9 mouse cellular contexts compared by ENCODE assay signal in the genomic region with DNA sequence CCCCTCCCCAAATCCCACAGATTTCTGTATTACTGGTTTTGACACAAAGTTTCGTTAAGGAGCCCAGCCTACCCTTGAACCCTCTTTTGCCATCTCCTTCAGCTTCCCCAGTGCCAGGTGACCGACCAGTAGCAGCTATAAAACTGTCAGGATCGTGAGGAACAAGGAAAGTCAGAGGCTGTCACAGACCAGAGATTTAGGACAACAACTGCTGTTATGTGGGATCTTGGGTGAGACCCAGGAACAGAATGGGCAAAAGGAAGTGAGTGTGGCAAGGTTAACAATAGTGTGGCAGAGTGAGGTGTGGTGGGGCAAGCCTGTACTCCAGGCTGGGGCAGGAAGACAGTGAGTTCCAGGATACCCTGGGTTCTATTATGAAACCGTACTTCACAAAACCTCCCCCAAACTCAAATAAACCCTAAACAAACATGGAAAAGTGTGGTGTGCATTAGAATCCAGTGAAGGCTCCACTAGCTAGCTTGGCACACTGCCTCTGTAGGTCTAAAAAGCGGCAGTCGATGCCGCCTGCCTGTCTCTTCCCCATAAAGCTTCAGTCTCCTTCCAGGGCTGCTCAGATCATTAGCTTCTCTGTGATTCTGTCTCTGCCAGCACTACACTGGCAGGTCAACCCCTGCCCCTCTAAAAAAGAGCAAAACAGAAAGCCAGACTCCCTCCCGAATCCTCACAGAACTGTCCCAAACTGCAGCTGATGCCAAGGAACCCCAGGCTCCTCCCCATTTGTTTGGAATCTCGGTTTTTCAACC. TPM values are rescaled to one million over a fixed set of nuclear protein-coding genes. Genes with fewer than 3 reads are reported as not detected.
A peak's percentile ranks its signal among the peaks of the same experiment; 100 is the strongest.
DNase-seq lines count a peak whose midpoint lies in the region; ATAC-seq and TF ChIP-seq lines count a peak whose summit lies in the region.
"Had no signal": no experiment of that assay in that cellular context is flagged by ENCODE, and none has a peak within 500 bp of the region (broad histone marks: within the 10 kb centered on the region; RNA-seq: fewer than 3 reads in every experiment).

No protein-coding gene starts in this region.

- no peak for TF ChIP-seq CTCF in forebrain, postnatal 0 days (IDR thresholded peaks at IDR 0.05; ENCODE audit: low read depth)

- no peaks in the 10 kb centered on the region for H3K9me3 ChIP-seq in hindbrain, embryonic 14.5 days (ENCODE audit: control insufficient read depth, low read length)
- no peaks in the 10 kb centered on the region for H3K9me3 ChIP-seq in hindbrain, embryonic 10.5 days
- H3K9me3 ChIP-seq in megakaryocyte, embryonic 14.5 days, result no peaks in the 10 kb centered on the region
- H3K9me3 ChIP-seq in forebrain, postnatal 0 days (ENCODE audit: low read length), result no peaks in the 10 kb centered on the region
- H3K9me3 ChIP-seq in stomach, embryonic 16.5 days (replicated peaks; ENCODE audit: control insufficient read depth, low read length), result no peaks in the 10 kb centered on the region

- no peak for DNase-seq in hindbrain, embryonic 14.5 days (ENCODE audit: low spot score)
- DNase-seq in hindbrain, embryonic 10.5 days (ENCODE audit: low spot score), result no peak
- no peak for DNase-seq in forebrain, postnatal 0 days
- DNase-seq in urinary bladder, adult 18-20 months (ENCODE audit: low spot score in 2 of 2), result no peak
- DNase-seq: cerebellum, adult 2 months; right cerebral cortex, postnatal 25 days had no signal

- no peaks in the 10 kb centered on the region for H3K27me3 ChIP-seq in hindbrain, embryonic 14.5 days (ENCODE audit: control insufficient read depth, insufficient read depth, low read length)
- no peaks in the 10 kb centered on the region for H3K27me3 ChIP-seq in hindbrain, embryonic 10.5 days (ENCODE audit: insufficient read depth, poor library complexity, severe bottlenecking)
- no peaks in the 10 kb centered on the region for H3K27me3 ChIP-seq in megakaryocyte, embryonic 14.5 days (replicated peaks)
- H3K27me3 ChIP-seq in forebrain, postnatal 0 days (ENCODE audit: insufficient read depth, low read length), result no peaks in the 10 kb centered on the region
- no peaks in the 10 kb centered on the region for H3K27me3 ChIP-seq in stomach, embryonic 16.5 days (ENCODE audit: control insufficient read depth, insufficient read depth, low read length)

- H3K4me1 ChIP-seq in hindbrain, embryonic 14.5 days (replicated peaks; ENCODE audit: control insufficient read depth, insufficient read depth, low read length), result peaks cover 21% of the 10 kb centered on the region
- peaks cover 48% of the 10 kb centered on the region for H3K4me1 ChIP-seq in hindbrain, embryonic 10.5 days (replicated peaks)
- peaks cover 100% of the 10 kb centered on the region for H3K4me1 ChIP-seq in megakaryocyte, embryonic 14.5 days
- no peaks in the 10 kb centered on the region for H3K4me1 ChIP-seq in forebrain, postnatal 0 days (ENCODE audit: insufficient read depth)
- H3K4me1 ChIP-seq in stomach, embryonic 16.5 days (ENCODE audit: control insufficient read depth, insufficient read depth, low read length), result peaks cover 55% of the 10 kb centered on the region

- H3K4me3 ChIP-seq in hindbrain, embryonic 14.5 days (replicated peaks; ENCODE audit: low read length), result no peak overlapping the region
- H3K4me3 ChIP-seq in hindbrain, embryonic 10.5 days, result no peak overlapping the region
- H3K4me3 ChIP-seq in megakaryocyte, embryonic 14.5 days (replicated peaks), result peak overlapping the region; percentile 78
- no peak overlapping the region for H3K4me3 ChIP-seq in forebrain, postnatal 0 days (ENCODE audit: low read depth, low read length)
- H3K4me3 ChIP-seq in stomach, embryonic 16.5 days (replicated peaks; ENCODE audit: low read length), result peak overlapping the region; percentile 10; the same call in 1 of the 2 replicates

- ATAC-seq in hindbrain, embryonic 14.5 days (ENCODE audit: low FRiP score), result no peak
- no peak for ATAC-seq in megakaryocyte, adult 5-6 weeks (ENCODE audit: poor library complexity, severe bottlenecking)
- ATAC-seq in forebrain, postnatal 0 days, result no peak
- ATAC-seq in stomach, embryonic 16.5 days (ENCODE audit: insufficient read depth, low FRiP score), result no peak

- peak overlapping the region; percentile 38 for H3K27ac ChIP-seq in hindbrain, embryonic 14.5 days
- no peak overlapping the region for H3K27ac ChIP-seq in hindbrain, embryonic 10.5 days
- peak overlapping the region; percentile 40; the same call in 1 of the 2 replicates for H3K27ac ChIP-seq in forebrain, postnatal 0 days (ENCODE audit: low read depth, low read length)
- peak overlapping the region; percentile 96 for H3K27ac ChIP-seq in stomach, embryonic 16.5 days (ENCODE audit: low read length)

- H3K36me3 ChIP-seq in hindbrain, embryonic 14.5 days (replicated peaks; ENCODE audit: control insufficient read depth, insufficient read depth), result no peaks in the 10 kb centered on the region
- H3K36me3 ChIP-seq in hindbrain, embryonic 10.5 days, result no peaks in the 10 kb centered on the region
- peaks cover 91% of the 10 kb centered on the region for H3K36me3 ChIP-seq in megakaryocyte, embryonic 14.5 days (replicated peaks; ENCODE audit: low read length)
- H3K36me3 ChIP-seq in forebrain, postnatal 0 days (ENCODE audit: insufficient read depth), result no peaks in the 10 kb centered on the region
- no peaks in the 10 kb centered on the region for H3K36me3 ChIP-seq in stomach, embryonic 16.5 days (ENCODE audit: control insufficient read depth, insufficient read depth, low read length)

- H3K4me2 ChIP-seq in hindbrain, embryonic 14.5 days (replicated peaks), result no peak overlapping the region
- H3K4me2 ChIP-seq in forebrain, postnatal 0 days (ENCODE audit: low read depth), result no peak overlapping the region
- peak overlapping the region; percentile 35 for H3K4me2 ChIP-seq in stomach, embryonic 16.5 days (ENCODE audit: low read depth, low read length)

- H3K9ac ChIP-seq in hindbrain, embryonic 14.5 days, result no peak overlapping the region
- H3K9ac ChIP-seq in forebrain, postnatal 0 days, result no peak overlapping the region
- peak overlapping the region; percentile 58 for H3K9ac ChIP-seq in stomach, embryonic 16.5 days (ENCODE audit: low read length)

- WGBS in hindbrain, embryonic 14.5 days, result 68% methylated on average over 9 of the region's 9 CpGs
- 79% methylated on average over 9 of the region's 9 CpGs for WGBS in hindbrain, embryonic 10.5 days
- 37% methylated on average over 9 of the region's 9 CpGs for WGBS in forebrain, postnatal 0 days
- 55% methylated on average over 9 of the region's 9 CpGs for WGBS in stomach, embryonic 16.5 days

RNA-seq across cellular contexts. Expression of a gene that starts 17.6 kb away (rescaled TPM):
- polyA plus RNA-seq in hindbrain, embryonic 14.5 days (2014; fragmentation: Nextera tagmentation; extraction: Ambion mirVana), result 93.6 and 110 TPM in 2 replicates
- polyA plus RNA-seq in hindbrain, embryonic 10.5 days (2016; fragmentation: Nextera tagmentation; extraction: Ambion mirVana), result 35.9 and 39.9 TPM in 2 replicates
- 24.2 and 52.6 TPM in 2 replicates for polyA plus RNA-seq in megakaryocyte, embryonic 14.5 days (2012; ENCODE audit: insufficient read depth, low replicate concordance)
- total RNA-seq in megakaryocyte, adult 5-6 weeks (2015), result 100 and 106 TPM in 2 replicates
- 65.5 and 74.0 TPM in 2 replicates for total RNA-seq in megakaryocyte, adult 5-6 weeks (2017)
- total RNA-seq in forebrain, postnatal 0 days (2014; rRNA removed), result 41.2 and 57.4 TPM in 2 replicates
- polyA plus RNA-seq in forebrain, postnatal 0 days (2015; fragmentation: Nextera tagmentation; extraction: Ambion mirVana), result 125 and 140 TPM in 2 replicates
- polyA plus RNA-seq in stomach, embryonic 16.5 days (2015; fragmentation: Nextera tagmentation; extraction: Ambion mirVana), result 452 and 514 TPM in 2 replicates

Comparison
In these comparisons a context has a peak if more than half of its experiments do, and no peak if none do; other contexts are left out.
1. H3K4me3 ChIP-seq: peak in megakaryocyte, embryonic 14.5 days (single experiment) and stomach, embryonic 16.5 days (single experiment); none in hindbrain, embryonic 14.5 days (single experiment), hindbrain, embryonic 10.5 days (single experiment) and forebrain, postnatal 0 days (single experiment).